Mouse (Mus musculus) embryonic facial prominence, embryonic 12.5 days (tissue): ENCODE measurements around the gene Aebp1. TPM values are rescaled to one million over a fixed set of nuclear protein-coding genes. Genes with fewer than 3 reads are reported as not detected.
A peak's percentile ranks its signal among the peaks of the same experiment; 100 is the strongest.

Experiments
- ATAC-seq: fragments of 200-750 bp; cut with Nextera tagmentation; 2 replicates; pipeline ENCODE4 v1.8.0; 2017; ENCODE audit not compliant: insufficient number of reproducible peaks, insufficient read depth, low FRiP score, low TSS enrichment
- H3K27ac ChIP-seq: fragments of 300-500 bp; sonication (generic); 2 replicates; pipeline ENCODE4 v1.5.1; 2016; ENCODE audit warnings: mild to moderate bottlenecking
- H3K27me3 ChIP-seq: fragments of 300-500 bp; sonication (generic); 2 replicates; pipeline ENCODE4 v1.6.1; 2016; ENCODE audit warnings: mild to moderate bottlenecking, moderate library complexity
- H3K36me3 ChIP-seq: fragments of 300-500 bp; sonication (generic); 2 replicates; pipeline ENCODE4 v1.6.1; 2016; ENCODE audit warnings: mild to moderate bottlenecking
- H3K4me1 ChIP-seq: fragments of 300-500 bp; sonication (generic); 2 replicates; pipeline ENCODE4 v1.6.1; 2016
- H3K4me2 ChIP-seq: fragments of 300-500 bp; sonication (generic); replicated peaks from 2 replicates; pipeline ENCODE4 v1.6.1; 2016; ENCODE audit warnings: mild to moderate bottlenecking, moderate library complexity
- H3K4me3 ChIP-seq: fragments of 300-500 bp; sonication (generic); 2 replicates; pipeline ENCODE4 v1.5.1; 2016; ENCODE audit warnings: mild to moderate bottlenecking
- H3K9ac ChIP-seq: fragments of 300-500 bp; sonication (generic); 2 replicates; pipeline ENCODE4 v1.6.1; 2016; ENCODE audit warnings: mild to moderate bottlenecking, moderate library complexity
- H3K9me3 ChIP-seq: fragments of 300-500 bp; sonication (generic); 2 replicates; pipeline ENCODE4 v1.6.1; 2016; ENCODE audit warnings: mild to moderate bottlenecking, moderate library complexity
- WGBS: fragments of 180-500 bp; shearing (Covaris S2); methylation state at CpG from one replicate; pipeline ENCODE4 v1.1.7; 2016; 5-methylcytosine and 5-hydroxymethylcytosine counted together
- polyA plus RNA-seq: library from polyadenylated mRNA; unstranded; fragments of >200 nt; fragmentation: Nextera tagmentation; extraction: Ambion mirVana; gene quantifications from 2 replicates; pipeline ENCODE4 v1.2.1, GENCODE M21; 2016

The Aebp1 gene
- 28.5 and 29.1 TPM in 2 replicates for polyA plus RNA-seq

DNA sequence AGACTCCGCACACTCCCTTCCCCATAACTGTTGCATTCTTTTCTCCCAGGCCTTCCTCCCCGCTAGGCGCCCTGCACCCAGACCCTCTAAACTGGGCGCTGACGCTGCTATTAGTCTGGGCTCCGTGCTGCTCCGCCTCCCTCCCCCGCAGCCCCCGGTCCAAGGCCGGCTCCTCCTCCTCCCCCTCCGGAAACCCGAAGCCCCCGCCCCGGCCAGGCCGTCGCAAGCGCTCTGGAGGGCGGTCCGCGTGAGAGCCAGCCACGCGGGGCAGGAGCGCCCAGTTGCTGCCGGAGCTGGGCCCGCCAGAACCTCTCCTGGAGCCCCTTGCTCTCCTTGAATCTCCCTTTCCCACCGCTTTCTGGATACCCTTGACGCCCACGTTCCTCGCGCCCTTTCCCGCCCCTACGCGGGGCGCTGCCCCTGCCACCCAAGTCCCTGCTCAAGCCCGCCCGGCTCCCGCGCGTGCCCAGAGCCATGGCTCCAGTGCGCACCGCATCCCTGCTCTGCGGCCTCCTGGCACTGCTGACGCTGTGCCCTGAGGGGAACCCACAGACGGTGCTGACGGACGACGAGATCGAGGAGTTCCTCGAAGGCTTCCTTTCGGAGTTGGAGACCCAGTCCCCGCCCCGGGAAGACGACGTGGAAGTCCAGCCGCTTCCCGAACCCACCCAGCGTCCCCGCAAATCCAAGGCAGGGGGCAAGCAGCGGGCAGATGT, at the start of gene Aebp1:
TSS of gene Aebp1 (plus strand) at position 270 of the 716 bp plus-strand sequence.
- H3K27ac ChIP-seq = no peak within 1 kb of the TSS
- H3K27me3 ChIP-seq = peaks cover 22% of the 10 kb centered on the region
- H3K9me3 ChIP-seq = no peaks in the 10 kb centered on the region
- 0 out of 2 replicates have a peak, but pooled peaks cover 6% of the 10 kb centered on the region for H3K36me3 ChIP-seq
- peak within 1 kb of the TSS; percentile 46 for H3K4me3 ChIP-seq
- 0 out of 2 replicates have a peak, but pooled peaks have one; percentile 58 for ATAC-seq
- H3K9ac ChIP-seq = peak within 1 kb of the TSS; percentile 58
- peak within 1 kb of the TSS; percentile 76 for H3K4me2 ChIP-seq
- H3K4me1 ChIP-seq = peaks cover 21% of the 10 kb centered on the region
- 3% methylated on average over 58 of the region's 59 CpGs for WGBS

DNA sequence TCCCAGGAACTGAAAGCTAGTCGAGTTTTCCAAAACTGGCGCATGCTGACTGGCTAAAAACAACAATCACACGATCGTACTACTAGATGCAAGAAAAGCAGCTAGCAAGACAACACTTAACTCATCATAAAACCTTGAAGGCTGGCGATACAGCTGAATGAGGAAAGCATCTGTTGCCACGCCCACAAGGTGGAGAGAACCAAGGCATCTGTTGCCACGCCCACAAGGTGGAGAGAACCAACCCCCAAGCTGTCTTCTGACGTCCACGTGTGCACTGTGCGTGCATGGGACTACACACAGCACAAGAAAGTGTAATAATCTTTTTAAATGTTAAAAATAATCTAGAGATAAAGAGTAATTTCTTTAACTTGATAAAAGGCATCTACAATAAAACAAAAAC, 48.4 kb upstream of the Aebp1 start:
- no peaks in the 10 kb centered on the region for H3K27me3 ChIP-seq
- H3K4me3 ChIP-seq = no peak overlapping the region
- whole genome bisulfite sequencing = 81% methylated on average over 10 of the region's 10 CpGs
- no peak overlapping the region for H3K9ac ChIP-seq
- H3K4me2 ChIP-seq = no peak overlapping the region
- ATAC-seq = no peak
- no peaks in the 10 kb centered on the region for H3K36me3 ChIP-seq
- H3K9me3 ChIP-seq = no peaks in the 10 kb centered on the region
- H3K4me1 ChIP-seq = no peaks in the 10 kb centered on the region
- H3K27ac ChIP-seq = no peak overlapping the region

DNA sequence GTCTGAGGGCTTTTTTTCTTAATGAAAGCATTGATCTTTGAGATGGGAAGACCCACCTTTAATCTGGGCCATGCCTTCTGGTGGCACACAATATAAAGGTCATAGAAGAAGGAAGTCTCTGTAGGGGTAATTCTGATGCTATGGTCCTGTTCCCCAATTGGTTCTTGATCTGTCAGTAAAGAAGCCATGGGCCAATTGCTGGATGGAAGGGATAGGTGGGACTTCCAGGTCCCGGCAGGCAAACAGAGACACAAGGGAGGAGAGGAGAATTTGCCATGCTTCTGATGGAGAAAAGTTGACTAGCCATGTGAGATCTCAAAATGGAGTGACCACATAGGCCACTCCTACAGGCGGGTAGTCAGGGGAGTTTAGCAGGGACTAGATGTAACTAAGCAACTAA, 42.5 kb upstream of the Aebp1 start:
- ATAC-seq = no peak
- no peaks in the 10 kb centered on the region for H3K36me3 ChIP-seq
- WGBS = 67% methylated on average over 2 of the region's 2 CpGs
- no peak overlapping the region for H3K9ac ChIP-seq
- no peaks in the 10 kb centered on the region for H3K27me3 ChIP-seq
- no peak overlapping the region for H3K4me3 ChIP-seq
- no peak overlapping the region for H3K4me2 ChIP-seq
- no peak overlapping the region for H3K27ac ChIP-seq
- no peaks in the 10 kb centered on the region for H3K9me3 ChIP-seq
- no peaks in the 10 kb centered on the region for H3K4me1 ChIP-seq

DNA sequence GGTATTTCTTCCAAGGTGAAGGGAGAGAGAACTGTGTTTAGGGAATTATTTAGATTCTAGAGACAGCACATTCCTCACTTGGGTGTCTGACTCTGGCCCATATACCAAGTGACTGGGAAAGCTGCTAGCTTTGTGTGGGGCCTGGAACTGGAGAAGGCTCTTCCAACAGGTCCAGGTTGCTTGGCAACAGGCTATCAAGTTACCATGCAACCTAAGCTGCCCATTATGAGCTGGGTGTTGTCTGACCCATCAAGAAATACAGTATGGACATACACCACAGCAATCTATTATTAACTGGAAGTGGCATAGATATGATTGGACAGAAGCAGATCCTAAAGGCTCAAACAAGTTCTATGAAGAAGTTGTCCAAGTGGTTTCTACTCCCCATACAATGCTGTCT, 36.3 kb upstream of the Aebp1 start:
- Histone ChIP-seq H3K4me1 (no peaks in the 10 kb centered on the region), H3K4me3 (no peak overlapping the region), H3K36me3 (peaks cover 24% of the 10 kb centered on the region), H3K9ac (no peak overlapping the region), H3K9me3 (no peaks in the 10 kb centered on the region), H3K27ac (no peak overlapping the region), H3K4me2 (no peak overlapping the region), H3K27me3 (no peaks in the 10 kb centered on the region)
- ATAC-seq = no peak

DNA sequence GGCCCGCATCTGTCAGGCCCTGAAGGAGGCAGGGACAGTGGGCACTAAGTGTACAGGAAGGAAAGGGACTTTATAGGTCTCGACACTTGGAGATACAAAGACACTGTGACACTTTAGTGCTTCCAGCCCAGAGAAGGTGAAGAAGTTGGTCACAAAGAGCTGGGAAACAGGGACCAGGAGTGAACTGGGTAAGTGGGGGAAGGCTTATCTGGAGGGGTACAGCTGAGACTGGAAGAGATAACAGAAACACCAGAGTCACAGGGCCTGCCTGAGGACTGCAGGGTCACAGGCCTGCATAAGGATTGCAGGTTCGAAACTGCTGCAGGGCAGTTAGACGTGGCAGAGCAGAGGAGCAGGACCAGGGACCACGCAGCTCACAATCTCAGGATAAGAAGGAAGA, 33.8 kb upstream of the Aebp1 start:
- H3K4me2 ChIP-seq = no peak overlapping the region
- WGBS = 85% methylated on average over 5 of the region's 5 CpGs
- no peaks in the 10 kb centered on the region for H3K27me3 ChIP-seq
- peaks cover 37% of the 10 kb centered on the region for H3K36me3 ChIP-seq
- no peak overlapping the region for H3K27ac ChIP-seq
- no peaks in the 10 kb centered on the region for H3K9me3 ChIP-seq
- no peaks in the 10 kb centered on the region for H3K4me1 ChIP-seq
- no peak overlapping the region for H3K9ac ChIP-seq
- ATAC-seq = no peak
- H3K4me3 ChIP-seq = no peak overlapping the region

DNA sequence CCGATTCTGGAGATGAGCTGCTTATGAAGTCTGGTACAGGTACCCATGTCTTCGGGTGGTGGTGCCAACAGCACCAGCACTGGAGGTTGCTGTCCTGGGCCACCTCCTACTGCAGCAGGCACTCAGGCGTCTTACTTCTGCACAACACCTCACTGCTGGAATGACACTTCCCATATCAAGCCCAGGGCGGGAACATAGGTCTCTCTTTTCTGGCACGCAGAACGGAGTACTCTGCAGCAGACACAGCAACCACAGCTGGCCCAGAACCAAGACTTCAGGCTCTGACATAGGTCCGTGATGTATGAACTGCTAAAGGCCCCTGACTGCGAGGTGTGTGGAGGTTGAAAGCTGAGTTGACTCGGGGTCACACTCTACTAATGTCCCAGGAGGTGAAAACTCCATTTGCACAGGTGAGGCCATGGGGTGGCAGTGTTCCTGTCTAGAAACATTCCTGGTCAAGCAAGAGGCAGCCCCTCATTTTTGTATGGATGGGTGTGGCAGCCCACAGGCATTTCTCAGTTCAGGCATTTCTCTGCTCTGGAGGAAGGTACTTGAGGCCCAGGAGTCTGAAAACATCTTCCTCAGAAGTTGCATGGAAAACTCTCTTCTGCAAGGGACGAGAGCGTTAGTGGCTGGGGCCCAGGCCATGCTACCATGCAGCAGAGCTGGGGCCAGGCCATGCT, 33.1 kb upstream of the Aebp1 start:
- Histone ChIP-seq H3K36me3 (peaks cover 40% of the 10 kb centered on the region), H3K4me3 (no peak overlapping the region), H3K4me2 (no peak overlapping the region), H3K27me3 (no peaks in the 10 kb centered on the region), H3K9me3 (no peaks in the 10 kb centered on the region), H3K27ac (no peak overlapping the region), H3K9ac (no peak overlapping the region), H3K4me1 (no peaks in the 10 kb centered on the region)
- 91% methylated on average over 11 of the region's 11 CpGs for WGBS
- no peak for ATAC-seq

DNA sequence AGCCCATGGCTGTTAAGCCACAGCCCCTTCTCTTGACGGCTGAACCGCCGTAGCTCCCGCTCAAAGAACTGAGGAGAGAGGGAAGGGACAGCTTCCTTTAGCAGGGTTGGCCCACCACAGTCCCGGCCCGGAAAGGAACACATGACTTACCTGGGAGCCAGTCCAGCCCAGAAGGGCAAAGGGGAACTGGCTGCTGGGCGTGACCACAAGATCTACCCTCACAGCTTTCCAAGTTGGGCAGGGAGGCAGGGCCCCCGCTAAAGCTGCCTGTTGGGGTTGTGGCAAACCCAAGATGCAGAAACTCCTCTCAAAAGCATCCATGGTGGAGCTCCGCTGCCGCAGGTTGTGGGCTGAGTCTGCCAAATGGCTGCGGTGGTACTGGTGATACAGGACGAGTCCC, 32.4 kb upstream of the Aebp1 start:
- Histone ChIP-seq H3K4me2 (no peak overlapping the region), H3K4me3 (no peak overlapping the region), H3K27ac (no peak overlapping the region), H3K9ac (no peak overlapping the region), H3K4me1 (no peaks in the 10 kb centered on the region), H3K36me3 (peaks cover 46% of the 10 kb centered on the region), H3K9me3 (no peaks in the 10 kb centered on the region), H3K27me3 (no peaks in the 10 kb centered on the region)
- WGBS = 89% methylated on average over 12 of the region's 12 CpGs
- ATAC-seq = no peak

DNA sequence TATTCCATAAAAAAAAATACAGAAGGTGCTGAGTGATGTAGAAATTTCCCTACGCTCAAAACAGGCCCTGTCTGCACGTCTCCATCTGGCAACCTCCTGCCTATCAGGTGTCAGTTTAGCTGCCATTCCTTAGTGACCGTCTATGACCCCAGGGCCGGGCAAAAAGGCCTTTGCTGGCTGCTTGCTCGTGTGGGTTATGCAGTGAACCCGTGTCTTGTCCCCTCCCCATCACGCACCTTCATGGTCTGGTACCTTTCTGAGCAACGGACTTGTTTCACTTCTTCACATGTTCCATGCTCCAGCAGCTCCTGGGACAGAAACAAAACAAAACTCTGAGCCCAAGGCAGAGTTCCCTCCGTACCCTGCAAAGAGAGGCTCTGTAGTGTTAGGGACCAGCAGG, 27.2 kb upstream of the Aebp1 start:
- H3K9me3 ChIP-seq = no peaks in the 10 kb centered on the region
- no peak overlapping the region for H3K9ac ChIP-seq
- H3K36me3 ChIP-seq = peaks cover 36% of the 10 kb centered on the region
- peaks cover 8% of the 10 kb centered on the region for H3K4me1 ChIP-seq
- ATAC-seq = no peak
- 70% methylated on average over 9 of the region's 9 CpGs for WGBS
- H3K27me3 ChIP-seq = no peaks in the 10 kb centered on the region
- H3K4me3 ChIP-seq = no peak overlapping the region
- H3K4me2 ChIP-seq = no peak overlapping the region
- H3K27ac ChIP-seq = no peak overlapping the region

DNA sequence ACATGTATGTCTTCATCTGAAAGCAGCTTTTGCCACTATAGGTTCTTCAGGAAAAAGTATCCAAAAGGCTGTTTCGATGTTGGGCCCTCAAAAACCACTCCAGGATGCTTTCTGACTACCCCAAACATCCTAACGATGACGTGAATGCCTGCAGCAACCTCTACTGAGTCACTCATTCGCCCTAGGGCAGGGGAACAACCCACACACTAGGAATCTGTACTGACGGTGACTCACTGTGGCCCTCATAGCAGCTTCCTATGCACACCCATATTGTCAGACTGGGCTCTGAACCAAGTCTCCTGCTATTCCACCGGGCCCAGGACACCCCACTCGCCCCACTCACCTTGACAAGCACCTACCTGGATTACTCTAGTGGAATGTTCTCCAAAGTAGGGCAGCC, 26.7 kb upstream of the Aebp1 start:
- Histone ChIP-seq H3K4me2 (no peak overlapping the region), H3K9ac (no peak overlapping the region), H3K27me3 (no peaks in the 10 kb centered on the region), H3K9me3 (no peaks in the 10 kb centered on the region), H3K27ac (no peak overlapping the region), H3K4me1 (peaks cover 8% of the 10 kb centered on the region), H3K4me3 (no peak overlapping the region), H3K36me3 (peaks cover 31% of the 10 kb centered on the region)
- no peak for ATAC-seq
- WGBS = 85% methylated on average over 7 of the region's 7 CpGs

DNA sequence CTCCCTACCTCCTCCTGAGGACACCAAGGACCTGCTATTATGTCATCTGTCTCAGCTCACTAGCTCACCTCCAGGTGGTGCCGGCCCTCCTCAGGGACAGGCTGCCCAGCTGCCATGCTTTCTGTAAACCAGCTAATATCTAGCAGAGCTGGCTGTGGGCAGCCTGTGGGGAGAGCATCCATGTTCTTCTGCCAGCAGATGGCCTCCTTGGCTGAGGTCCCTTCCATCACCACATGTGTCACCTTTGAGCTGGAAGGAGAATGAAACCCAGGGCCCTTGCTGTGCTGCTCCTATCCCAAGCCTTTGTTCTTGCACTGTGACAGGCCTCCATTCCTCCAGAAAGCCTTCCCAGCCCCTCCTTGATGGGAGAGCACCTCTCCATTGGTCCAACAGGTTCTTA, 25.6 kb upstream of the Aebp1 start:
- Histone ChIP-seq H3K4me3 (no peak overlapping the region), H3K9me3 (no peaks in the 10 kb centered on the region), H3K4me2 (no peak overlapping the region), H3K9ac (no peak overlapping the region), H3K36me3 (peaks cover 27% of the 10 kb centered on the region), H3K27ac (no peak overlapping the region), H3K4me1 (peaks cover 8% of the 10 kb centered on the region), H3K27me3 (no peaks in the 10 kb centered on the region)
- no peak for ATAC-seq
- WGBS = 62% methylated on average over 1 of the region's 1 CpGs

DNA sequence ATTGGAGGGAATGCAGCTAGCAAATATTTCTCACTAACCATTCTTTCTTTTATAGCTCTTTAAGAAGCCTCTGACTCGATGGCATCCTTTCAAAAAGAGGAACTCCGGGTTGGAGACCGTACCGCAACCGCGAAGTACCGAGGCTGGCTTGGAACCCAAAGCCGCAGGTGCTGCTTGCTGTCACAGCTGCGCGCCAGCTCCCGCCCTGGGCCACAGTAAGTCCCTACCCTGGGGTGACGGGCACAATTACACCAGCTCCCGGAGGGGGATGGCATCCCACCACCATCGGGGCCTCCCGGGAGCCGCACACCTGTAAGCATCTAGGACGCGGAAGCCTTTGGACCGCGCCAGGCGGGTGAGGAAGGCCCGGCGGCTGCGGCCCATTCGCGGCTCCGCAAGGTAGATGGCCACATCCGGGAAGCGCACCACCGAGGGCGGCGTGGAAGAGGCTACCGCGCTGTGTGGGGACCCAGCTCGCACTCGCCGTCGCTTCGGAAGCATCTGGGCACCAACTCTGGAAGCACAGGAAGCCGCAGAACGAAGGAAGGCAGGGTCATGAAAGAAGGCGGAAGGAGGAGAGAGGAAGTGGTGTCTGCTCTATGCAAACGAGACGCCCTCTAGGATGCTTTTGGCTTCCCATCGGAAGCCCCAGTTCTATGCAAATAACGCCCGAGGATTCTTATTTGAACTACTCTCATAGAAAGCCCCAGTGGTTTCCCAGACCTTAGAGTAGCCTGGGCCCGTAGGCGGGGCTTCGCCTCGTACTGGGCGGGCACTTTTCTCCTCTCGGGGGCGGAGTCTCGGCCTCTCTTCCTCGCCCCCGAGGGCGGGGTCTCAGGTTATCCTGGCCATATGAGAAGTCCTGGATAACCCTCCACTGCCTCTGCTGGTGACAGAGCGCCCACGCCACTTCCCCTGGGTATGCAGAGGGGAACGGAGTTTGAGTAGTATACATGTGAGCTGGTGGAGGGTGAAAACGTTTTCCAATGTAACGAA, 24.2 kb upstream of the Aebp1 start, which contains the start of gene Polm:
TSS of gene Polm (minus strand) at position 766 of the 996 bp plus-strand sequence.
- under 1% methylated on average over 63 of the region's 63 CpGs for WGBS
- H3K4me1 ChIP-seq = peaks cover 8% of the 10 kb centered on the region
- H3K27me3 ChIP-seq = no peaks in the 10 kb centered on the region
- ATAC-seq = peak; percentile 93
- H3K9me3 ChIP-seq = no peaks in the 10 kb centered on the region
- H3K9ac ChIP-seq = peak within 1 kb of the TSS; percentile 84
- peak within 1 kb of the TSS; percentile 90 for H3K4me2 ChIP-seq
- peak within 1 kb of the TSS; percentile 84 for H3K4me3 ChIP-seq
- peaks cover 18% of the 10 kb centered on the region for H3K36me3 ChIP-seq
- H3K27ac ChIP-seq = peak within 1 kb of the TSS; percentile 81
